Mouse (Mus musculus): ENCODE measurements around the gene Pum1.

- no peak for TF ChIP-seq CTCF (IDR thresholded peaks at IDR 0.05; ENCODE audit: extremely low read depth, insufficient read depth, low read length)
- no peak for TF ChIP-seq POLR2A (IDR thresholded peaks at IDR 0.05; ENCODE audit: extremely low read depth, insufficient read depth, low read length)
These were observed 90.6 kb downstream of the Pum1 start for GRCm38 (mm10) chr4:130753755-130754154.
